Mouse (Mus musculus) heart, embryonic 12.5 days (tissue): Measurements from ENCODE around the gene Trim44. TPM values are rescaled to one million over a fixed set of nuclear protein-coding genes. Genes with fewer than 3 reads are reported as not detected.

ENCODE experiments used
- polyA plus RNA-seq: library from polyadenylated mRNA; unstranded; fragments of >200 nt; fragmentation: Nextera tagmentation; extraction: Ambion mirVana; gene quantifications from 2 replicates; pipeline ENCODE4 v1.2.1, GENCODE M21; 2016

Trim44 gene
- polyA plus RNA-seq, 1 experiment from 2014 or later: 39.5 TPM

Other genes starting within 250 kb of the Trim44 start
- 20.2 and 23.0 TPM in 2 replicates for gene Ldlrad3, start 221.4 kb downstream of the Trim44 start, polyA plus RNA-seq
- 4.3 TPM in 2 replicates for gene Fjx1, start 44.7 kb upstream of the Trim44 start, polyA plus RNA-seq
- gene Pamr1, start 142.2 kb upstream of the Trim44 start, polyA plus RNA-seq: 1.0 and 1.1 TPM in 2 replicates